Mouse (Mus musculus) heart, embryonic 13.5 days (tissue): ENCODE results near the gene Gm3248. TPM values are rescaled to one million over a fixed set of nuclear protein-coding genes. Genes with fewer than 3 reads are reported as not detected.
"Not testable (repeated sequence)": the region's sequence is repeated elsewhere in the genome, so short reads cannot be mapped to it uniquely, and the experiment has no call there.

Source experiments
- ATAC-seq: fragments of 200-750 bp; cut with Nextera tagmentation; 2 replicates; pipeline ENCODE4 v1.8.0; 2017; ENCODE audit warnings: moderate TSS enrichment; ENCODE audit not compliant: insufficient number of reproducible peaks, low FRiP score, low TSS enrichment; ENCODE audit errors: extremely low read depth
- H3K27ac ChIP-seq: fragments of 300-500 bp; sonication (generic); replicated peaks from 2 replicates; pipeline ENCODE4 v1.5.1; 2015; ENCODE audit warnings: moderate library complexity, mild to moderate bottlenecking, inconsistent platforms
- H3K27me3 ChIP-seq: fragments of 300-500 bp; sonication (generic); replicated peaks from 2 replicates; pipeline ENCODE4 v1.6.1; 2015; ENCODE audit warnings: mild to moderate bottlenecking, inconsistent platforms
- H3K36me3 ChIP-seq: fragments of 300-500 bp; sonication (generic); 2 replicates; pipeline ENCODE4 v1.6.1; 2015; ENCODE audit warnings: mild to moderate bottlenecking, inconsistent platforms
- H3K4me1 ChIP-seq: fragments of 300-500 bp; sonication (generic); 2 replicates; pipeline ENCODE4 v1.6.1; 2015; ENCODE audit warnings: inconsistent platforms
- H3K4me2 ChIP-seq: fragments of 300-500 bp; sonication (generic); 2 replicates; pipeline ENCODE4 v1.6.1; 2015; ENCODE audit warnings: inconsistent platforms, mild to moderate bottlenecking, moderate library complexity
- H3K4me3 ChIP-seq: fragments of 300-500 bp; sonication (generic); 2 replicates; pipeline ENCODE4 v1.5.1; 2015; ENCODE audit warnings: moderate library complexity, mild to moderate bottlenecking, inconsistent platforms
- H3K9ac ChIP-seq: fragments of 300-500 bp; sonication (generic); 2 replicates; pipeline ENCODE4 v1.6.1; 2015; ENCODE audit warnings: inconsistent platforms, mild to moderate bottlenecking, moderate library complexity
- H3K9me3 ChIP-seq: fragments of 300-500 bp; sonication (generic); 2 replicates; pipeline ENCODE4 v1.6.1; 2016; ENCODE audit warnings: inconsistent platforms
- WGBS: fragments of 180-500 bp; shearing (Covaris S2); methylation state at CpG from one replicate; pipeline ENCODE4 v1.1.7; 2015; ENCODE audit warnings: mixed read lengths; 5-methylcytosine and 5-hydroxymethylcytosine counted together
- polyA plus RNA-seq: library from polyadenylated mRNA; unstranded; fragments of >200 nt; fragmentation: Nextera tagmentation; extraction: Ambion mirVana; gene quantifications from 2 replicates; pipeline ENCODE4 v1.2.1, GENCODE M21; 2015

Gm3248 gene
- 0.56 and 0.59 TPM in 2 replicates for polyA plus RNA-seq

DNA sequence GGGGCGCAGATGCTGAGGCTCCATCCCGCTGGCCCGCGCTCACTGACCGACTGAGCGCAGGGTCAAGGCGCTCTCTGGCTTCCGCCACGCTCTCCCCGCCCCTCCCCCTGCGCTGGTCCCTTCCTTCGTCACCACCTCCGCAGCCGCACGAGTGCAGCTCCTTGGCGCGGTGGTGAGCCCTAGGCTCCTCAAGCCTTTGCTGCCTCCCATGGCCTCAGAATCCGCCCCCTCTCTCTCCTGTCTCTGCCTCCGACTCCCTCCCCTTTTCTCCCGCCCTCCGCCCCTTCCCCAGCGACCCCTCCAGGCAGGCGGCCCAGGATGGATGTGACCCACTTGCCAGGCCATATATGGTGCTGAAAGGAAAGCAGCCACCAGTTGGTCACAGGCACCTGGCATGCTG is at the start of gene Gm3248:
Gene Gm3248, minus strand, starts transcription at position 111 of the 400 bp plus-strand sequence.
- H3K4me3 ChIP-seq, result peak within 1 kb of the TSS; percentile 58
- WGBS, result 3% methylated on average over 14 of the region's 23 CpGs
- H3K9ac ChIP-seq, result peak within 1 kb of the TSS; percentile 73
- H3K27ac ChIP-seq, H3K9me3 ChIP-seq, ATAC-seq, H3K36me3 ChIP-seq, H3K4me1 ChIP-seq, H3K27me3 ChIP-seq: not testable (repeated sequence)
- H3K4me2 ChIP-seq, result peak within 1 kb of the TSS; percentile 79

DNA sequence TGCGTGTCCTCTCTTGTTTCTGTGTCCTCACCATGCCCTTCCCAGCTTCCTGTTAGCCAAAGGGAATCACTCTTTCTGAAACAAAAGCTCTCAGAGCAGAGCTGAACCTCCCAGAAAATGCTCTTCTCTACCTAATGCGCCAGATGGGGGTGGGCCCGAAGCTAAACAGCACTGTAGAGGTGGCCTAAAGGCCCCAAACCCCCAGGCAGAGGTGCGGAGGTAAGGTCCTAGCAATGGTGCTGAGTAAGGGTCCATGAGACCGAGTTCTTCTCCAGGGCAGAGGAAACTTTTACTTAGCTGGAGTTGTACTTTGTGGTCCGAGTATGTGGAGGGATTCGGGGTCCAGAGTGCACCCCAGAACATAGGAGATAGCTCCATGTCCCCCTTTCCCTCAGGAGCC is 25.6 kb upstream of the Gm3248 start:
- H3K4me2 ChIP-seq, H3K9me3 ChIP-seq, H3K9ac ChIP-seq, H3K27ac ChIP-seq, ATAC-seq, H3K4me1 ChIP-seq, H3K4me3 ChIP-seq, H3K27me3 ChIP-seq, H3K36me3 ChIP-seq: not testable (repeated sequence)
- WGBS, result 59% methylated on average over 7 of the region's 7 CpGs

DNA sequence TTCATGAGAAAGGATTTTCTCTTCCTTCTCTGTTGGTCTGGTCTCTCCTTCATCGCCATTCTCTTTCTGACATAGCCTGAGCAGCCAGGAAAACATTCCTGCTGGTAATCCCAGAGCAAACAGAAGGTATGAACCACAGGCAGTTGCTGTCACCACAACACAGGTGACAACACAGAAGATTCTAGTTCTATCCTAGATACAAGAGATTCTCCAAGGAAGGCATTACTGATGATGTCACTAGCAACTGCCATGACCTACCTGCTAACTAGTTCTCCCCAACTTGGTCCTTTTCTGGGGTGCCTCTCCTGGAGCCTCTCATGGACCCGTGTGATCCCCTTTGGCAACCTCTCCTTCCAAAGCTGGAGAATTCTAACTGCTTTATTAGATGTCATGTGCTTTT is 17.5 kb upstream of the Gm3248 start, which contains the start of gene Gm3453:
Gene Gm3453, minus strand, starts transcription at position 101 of the 400 bp plus-strand sequence.
- not testable (repeated sequence) for H3K27me3 ChIP-seq, H3K9ac ChIP-seq, H3K9me3 ChIP-seq, ATAC-seq, H3K36me3 ChIP-seq, H3K4me2 ChIP-seq, H3K27ac ChIP-seq, H3K4me3 ChIP-seq, H3K4me1 ChIP-seq
- 61% methylated on average over 2 of the region's 2 CpGs for WGBS

DNA sequence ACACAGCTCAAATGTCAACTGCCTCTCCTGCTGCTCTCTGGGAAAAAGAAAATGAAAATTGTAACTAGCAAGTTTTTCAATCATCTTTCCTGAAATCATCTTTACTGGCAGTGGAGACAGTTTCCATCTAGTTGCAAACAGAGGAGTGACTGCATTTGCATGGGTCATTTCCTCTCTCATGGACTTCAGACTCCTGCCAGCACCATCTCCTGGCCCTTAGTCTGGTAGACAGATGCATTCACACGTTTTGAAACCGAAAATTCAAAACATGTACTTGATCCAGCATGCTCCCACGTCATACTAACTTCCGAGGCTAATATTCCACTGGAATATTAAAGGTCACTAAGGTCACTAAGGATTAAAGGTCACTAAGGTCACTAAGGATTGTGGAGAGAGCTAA is 896 bp upstream of the Gm3248 start:
- not testable (repeated sequence) for ATAC-seq, H3K4me2 ChIP-seq, H3K36me3 ChIP-seq, H3K9ac ChIP-seq, H3K4me1 ChIP-seq, H3K9me3 ChIP-seq, H3K27ac ChIP-seq, H3K27me3 ChIP-seq, H3K4me3 ChIP-seq
- 45% methylated on average over 4 of the region's 4 CpGs for WGBS

DNA sequence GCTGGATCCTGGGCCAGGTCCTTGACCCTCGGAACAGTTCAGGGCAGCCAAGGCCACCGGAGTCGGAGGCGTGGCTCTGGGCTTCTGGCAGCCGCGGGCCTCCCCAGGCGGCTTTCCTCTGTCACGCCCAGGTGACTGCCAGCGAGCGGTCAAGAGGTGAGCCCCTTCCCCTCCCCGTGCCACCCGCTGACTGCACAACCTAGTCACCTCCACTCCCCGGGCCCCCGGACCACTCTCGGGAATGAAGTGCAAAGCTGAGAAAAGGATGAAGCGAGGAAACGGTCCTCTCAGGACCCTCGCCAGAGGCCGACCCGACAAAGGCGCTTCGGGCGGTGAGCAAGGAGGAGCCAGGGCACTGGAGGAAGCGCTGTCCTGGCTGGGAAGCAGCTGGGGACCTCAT is 443 bp downstream of the Gm3248 start:
- ATAC-seq, H3K36me3 ChIP-seq, H3K27me3 ChIP-seq, H3K4me1 ChIP-seq, H3K27ac ChIP-seq, H3K9me3 ChIP-seq: not testable (repeated sequence)
- Histone ChIP-seq H3K4me2 (peak overlapping the region; percentile 79), H3K4me3 (peak overlapping the region; percentile 58), H3K9ac (peak overlapping the region; percentile 73)
- under 1% methylated on average over 19 of the region's 24 CpGs for WGBS

DNA sequence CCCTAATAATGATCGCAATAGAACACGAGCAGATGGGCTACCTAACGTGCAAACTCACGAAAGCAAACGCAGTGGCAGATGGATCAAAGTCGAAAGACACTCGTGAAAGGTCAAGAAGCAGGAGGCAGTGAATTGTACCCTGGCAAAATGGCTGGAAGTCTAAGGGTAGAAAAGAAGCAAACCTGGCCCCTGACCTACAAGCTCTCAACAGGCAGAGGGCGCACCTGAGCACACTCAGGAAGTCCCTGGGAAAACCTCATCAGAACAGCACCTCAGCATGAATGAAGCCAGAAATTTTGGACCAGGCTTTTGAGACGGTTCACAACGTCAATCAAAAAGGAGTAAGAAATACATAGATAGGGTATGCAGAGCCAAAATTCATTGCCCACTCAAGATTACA is 1.1 kb downstream of the Gm3248 start:
- ATAC-seq, H3K4me2 ChIP-seq, H3K9me3 ChIP-seq, H3K4me1 ChIP-seq, H3K36me3 ChIP-seq, H3K27ac ChIP-seq, H3K9ac ChIP-seq, H3K4me3 ChIP-seq, H3K27me3 ChIP-seq: not testable (repeated sequence)
- WGBS, result 0% methylated on average over 3 of the region's 10 CpGs

DNA sequence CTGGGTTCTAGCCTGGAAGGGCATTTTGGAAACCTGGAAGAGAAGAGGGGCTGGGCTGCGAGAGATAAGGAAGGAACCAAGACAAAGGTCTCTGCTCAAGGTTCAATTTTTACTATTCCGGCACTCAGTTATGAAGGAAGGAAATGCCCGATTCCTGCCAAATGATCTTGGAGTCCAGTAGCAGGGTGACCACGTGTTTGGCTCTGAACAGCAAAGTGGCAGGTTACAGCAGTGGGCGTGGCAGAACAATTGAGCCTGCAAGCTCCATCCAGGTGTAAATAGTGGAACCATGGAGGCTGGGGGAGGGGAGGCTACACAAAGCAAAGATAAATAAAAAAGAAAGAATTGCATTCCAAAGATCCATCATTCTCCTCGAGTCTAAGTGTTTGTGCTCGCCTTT is 38.3 kb downstream of the Gm3248 start:
- H3K9me3 ChIP-seq, H3K9ac ChIP-seq, H3K27ac ChIP-seq, H3K4me3 ChIP-seq, H3K4me2 ChIP-seq, H3K36me3 ChIP-seq, H3K4me1 ChIP-seq, ATAC-seq, H3K27me3 ChIP-seq: not testable (repeated sequence)
- WGBS, result 64% methylated on average over 7 of the region's 7 CpGs

DNA sequence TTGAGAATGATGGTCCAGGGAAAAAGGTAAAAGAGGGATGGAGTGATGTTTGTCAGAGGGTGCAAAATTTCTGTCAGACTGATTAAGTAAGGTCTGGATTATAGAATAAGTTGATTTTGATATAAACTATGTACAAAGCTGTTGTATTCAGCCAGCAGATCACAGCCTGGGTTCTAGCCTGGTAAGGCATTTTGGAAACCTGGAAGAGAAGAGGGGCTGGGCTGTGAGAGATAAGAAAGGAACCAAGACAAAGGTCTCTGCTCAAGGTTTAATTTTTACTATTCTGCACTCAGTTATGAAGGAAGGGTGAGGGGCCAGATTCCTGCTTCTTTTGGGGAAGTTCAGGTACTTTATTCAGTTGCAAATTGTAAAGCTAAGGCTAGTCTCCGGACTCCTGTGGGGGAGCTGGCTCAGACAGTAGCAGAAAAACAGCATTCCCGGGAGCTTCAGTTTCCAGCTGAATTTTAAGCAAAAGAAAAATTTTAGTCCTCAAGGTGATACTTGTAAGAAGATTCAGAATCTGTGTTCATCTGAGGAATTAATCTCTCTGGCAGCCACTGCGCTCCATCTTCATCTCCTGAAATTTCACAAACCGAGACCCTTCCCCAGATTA is 43.1 kb downstream of the Gm3248 start:
- WGBS, result 70% methylated on average over 4 of the region's 4 CpGs
- not testable (repeated sequence) for ATAC-seq

DNA sequence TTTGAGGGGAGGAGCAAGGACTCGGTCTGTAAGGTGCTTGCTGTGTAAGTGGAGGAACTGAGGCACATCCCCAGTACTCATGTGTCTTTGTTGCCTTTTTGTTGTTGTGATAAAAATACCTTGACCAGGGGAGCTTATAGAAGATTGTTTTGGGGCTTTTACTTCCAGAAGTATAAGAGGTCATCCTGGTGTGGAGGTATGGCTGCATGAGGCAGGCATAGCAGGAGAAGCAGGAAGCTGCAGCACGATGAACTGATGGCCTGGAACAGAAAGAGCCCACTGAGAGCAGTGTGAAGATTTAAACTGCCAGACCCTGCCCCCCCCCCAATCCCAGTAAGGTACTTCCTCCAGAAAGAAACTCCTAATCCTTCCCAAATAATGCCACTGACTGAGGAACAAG is 47.8 kb downstream of the Gm3248 start:
- H3K27me3 ChIP-seq, H3K36me3 ChIP-seq, H3K4me2 ChIP-seq, H3K4me3 ChIP-seq, ATAC-seq, H3K9me3 ChIP-seq, H3K9ac ChIP-seq, H3K27ac ChIP-seq, H3K4me1 ChIP-seq: not testable (repeated sequence)
- WGBS, result 59% methylated on average over 2 of the region's 2 CpGs

More for the DNA sequence above, 43.1 kb downstream of the Gm3248 start:
- not testable (repeated sequence) for H3K4me3 ChIP-seq, H3K9me3 ChIP-seq, H3K4me2 ChIP-seq, H3K9ac ChIP-seq, H3K36me3 ChIP-seq, H3K27me3 ChIP-seq, H3K27ac ChIP-seq, H3K4me1 ChIP-seq

Other genes starting within 250 kb of the Gm3248 start
- not detected in 2 replicates for gene Gm3373, start 220.2 kb downstream of the Gm3248 start, polyA plus RNA-seq
- gene Gm3383, start 153.8 kb downstream of the Gm3248 start, polyA plus RNA-seq, result 0.56 and 0.98 TPM in 2 replicates
- gene Gm3424, start 131.4 kb downstream of the Gm3248 start, polyA plus RNA-seq, result not detected in 2 replicates
- 0.17 TPM in 1 of 2 replicates, not detected in the other for gene Gm8237, start 81.4 kb downstream of the Gm3248 start, polyA plus RNA-seq
- not detected in 2 replicates for gene Gm3453, start 17.4 kb upstream of the Gm3248 start, polyA plus RNA-seq
- gene Gm6337, start 96.5 kb upstream of the Gm3248 start, polyA plus RNA-seq, result not detected in 2 replicates
- 0.57 and 0.78 TPM in 2 replicates for gene Gm8206, start 132.2 kb upstream of the Gm3248 start, polyA plus RNA-seq
- gene Gm3468, start 146.9 kb upstream of the Gm3248 start, polyA plus RNA-seq, result 2.4 and 2.8 TPM in 2 replicates
- not detected in 2 replicates for gene Gm3476, start 164.1 kb upstream of the Gm3248 start, polyA plus RNA-seq